In genomic region chr14:78089591-78089990, GRCm38 (mm10) we compare ENCODE assay signal across 26 mouse cellular contexts. TPM values are rescaled to one million over a fixed set of nuclear protein-coding genes. Genes with fewer than 3 reads are reported as not detected.
DNase-seq lines count a peak whose midpoint lies in the region; ATAC-seq and TF ChIP-seq lines count a peak whose summit lies in the region.
"Had no signal": no experiment of that assay in that cellular context is flagged by ENCODE, and none has a peak within 500 bp of the region (broad histone marks: within the 10 kb centered on the region; RNA-seq: fewer than 3 reads in every experiment).

No protein-coding gene starts in this region.

- H3K4me1 ChIP-seq in cerebellum, adult 2 months (ENCODE audit: control insufficient read depth, insufficient read depth, low read length) = no peaks in the 10 kb centered on the region
- H3K4me1 ChIP-seq in hindbrain, postnatal 0 days (ENCODE audit: insufficient read depth, low read length) = no peaks in the 10 kb centered on the region
- H3K4me1 ChIP-seq in hindbrain, embryonic 12.5 days = no peaks in the 10 kb centered on the region
- H3K4me1 ChIP-seq: embryonic facial prominence, embryonic 12.5 days; forebrain, embryonic 12.5 days; heart, embryonic 12.5 days; hindbrain, embryonic 10.5 days; hindbrain, embryonic 15.5 days had no signal

- no peaks in the 10 kb centered on the region for H3K36me3 ChIP-seq in hindbrain, postnatal 0 days (ENCODE audit: insufficient read depth, low read length)
- H3K36me3 ChIP-seq in hindbrain, embryonic 12.5 days = no peaks in the 10 kb centered on the region
- H3K36me3 ChIP-seq: embryonic facial prominence, embryonic 12.5 days; forebrain, embryonic 12.5 days; G1E; heart, embryonic 12.5 days; hindbrain, embryonic 10.5 days; hindbrain, embryonic 15.5 days had no signal

- H3K27ac ChIP-seq in cerebellum, adult 2 months (ENCODE audit: insufficient read depth, low read length) = no peak overlapping the region
- H3K27ac ChIP-seq in hindbrain, postnatal 0 days = no peak overlapping the region
- no peak overlapping the region for H3K27ac ChIP-seq in hindbrain, embryonic 12.5 days
- H3K27ac ChIP-seq: embryonic facial prominence, embryonic 12.5 days; forebrain, embryonic 12.5 days; hindbrain, embryonic 10.5 days; hindbrain, embryonic 15.5 days had no signal

- TF ChIP-seq CTCF in cerebellum, adult 2 months (IDR thresholded peaks at IDR 0.05; ENCODE audit: borderline replicate concordance, insufficient read depth, low read depth, low read length) = no peak
- TF ChIP-seq CTCF in hindbrain, postnatal 0 days (IDR thresholded peaks at IDR 0.05; ENCODE audit: low read depth) = no peak

- no peaks in the 10 kb centered on the region for H3K9me3 ChIP-seq in hindbrain, postnatal 0 days (ENCODE audit: low read length)
- H3K9me3 ChIP-seq in hindbrain, embryonic 12.5 days (replicated peaks) = no peaks in the 10 kb centered on the region
- H3K9me3 ChIP-seq: embryonic facial prominence, embryonic 12.5 days; forebrain, embryonic 12.5 days; heart, embryonic 12.5 days; hindbrain, embryonic 10.5 days; hindbrain, embryonic 15.5 days had no signal

- no peaks in the 10 kb centered on the region for H3K27me3 ChIP-seq in cerebellum, adult 2 months (ENCODE audit: control insufficient read depth, insufficient read depth, low read length)
- H3K27me3 ChIP-seq in hindbrain, postnatal 0 days (ENCODE audit: insufficient read depth, low read length) = no peaks in the 10 kb centered on the region
- H3K27me3 ChIP-seq in hindbrain, embryonic 12.5 days = no peaks in the 10 kb centered on the region
- H3K27me3 ChIP-seq: embryonic facial prominence, embryonic 12.5 days; forebrain, embryonic 12.5 days; heart, embryonic 12.5 days; hindbrain, embryonic 15.5 days had no signal

- no peak overlapping the region for H3K4me2 ChIP-seq in hindbrain, postnatal 0 days (ENCODE audit: low read depth, low read length)
- no peak overlapping the region for H3K4me2 ChIP-seq in hindbrain, embryonic 12.5 days (replicated peaks)
- H3K4me2 ChIP-seq: embryonic facial prominence, embryonic 12.5 days; forebrain, embryonic 12.5 days; heart, embryonic 12.5 days; hindbrain, embryonic 15.5 days had no signal

- ATAC-seq in hindbrain, postnatal 0 days = no peak
- ATAC-seq in hindbrain, embryonic 12.5 days (ENCODE audit: low FRiP score) = no peak
- ATAC-seq: CD4-positive, CD25-positive, alpha-beta regulatory T cell, adult 4 months; forebrain, embryonic 16.5 days; inflammation-experienced regulatory T-cells, adult 6 months; intestine, postnatal 0 days had no signal

- WGBS in cerebellum, adult 2 months = 16% methylated on average over 4 of the region's 4 CpGs
- 56% methylated on average over 4 of the region's 4 CpGs for WGBS in hindbrain, postnatal 0 days
- WGBS in hindbrain, embryonic 12.5 days = 68% methylated on average over 4 of the region's 4 CpGs

- peak; percentile 28 for DNase-seq in adrenal gland, postnatal 10 days
- DNase-seq in adrenal gland, postnatal 25 days = no peak
- DNase-seq in cerebellum, adult 2 months = peak; percentile 14 to 52
- no peak for DNase-seq in cerebellum, adult 9-11 months
- DNase-seq in hindbrain, postnatal 0 days (ENCODE audit: low spot score) = peak; percentile 40
- DNase-seq in cerebellum, postnatal 25 days = peak; percentile 44 to 65
- DNase-seq in urinary bladder, postnatal 14 days (ENCODE audit: low spot score) = no peak
- DNase-seq: B cell, adult 2 months; gastrocnemius, postnatal 14 days; kidney, adult 8-10 months had no signal

- H3K4me3 ChIP-seq in cerebellum, adult 2 months (replicated peaks; ENCODE audit: insufficient read depth, low read depth, low read length) = no peak overlapping the region
- H3K4me3 ChIP-seq in hindbrain, postnatal 0 days (ENCODE audit: low read length) = no peak overlapping the region
- no peak overlapping the region for H3K4me3 ChIP-seq in hindbrain, embryonic 12.5 days
- H3K4me3 ChIP-seq: embryonic facial prominence, embryonic 12.5 days; forebrain, embryonic 12.5 days; heart, embryonic 12.5 days; hindbrain, embryonic 10.5 days; hindbrain, embryonic 15.5 days had no signal

- no peak for TF ChIP-seq POLR2A in cerebellum, adult 2 months (IDR thresholded peaks at IDR 0.05; ENCODE audit: borderline replicate concordance, insufficient read depth, low read length)

- no peak overlapping the region for H3K9ac ChIP-seq in hindbrain, postnatal 0 days (replicated peaks; ENCODE audit: low read length)
- H3K9ac ChIP-seq in hindbrain, embryonic 12.5 days = no peak overlapping the region
- H3K9ac ChIP-seq: embryonic facial prominence, embryonic 12.5 days; forebrain, embryonic 12.5 days; heart, embryonic 12.5 days; hindbrain, embryonic 15.5 days had no signal

RNA-seq across cellular contexts. Expression of gene Fam216b, which starts 0.8 kb away (rescaled TPM):
- not detected for total RNA-seq in adrenal gland, postnatal 10 days (2021)
- not detected in 2 replicates for total RNA-seq in adrenal gland, postnatal 25 days (2021)
- polyA plus RNA-seq in cerebellum, adult 2 months (2012; rRNA removed) = 0.51 and 1.1 TPM in 2 replicates
- 5.4 and 7.3 TPM in 2 replicates for total RNA-seq in hindbrain, postnatal 0 days (2014; rRNA removed)
- 4.5 and 6.7 TPM in 2 replicates for polyA plus RNA-seq in hindbrain, postnatal 0 days (2015; fragmentation: Nextera tagmentation; extraction: Ambion mirVana)
- 0.16 TPM in 1 of 2 replicates, not detected in the other for polyA plus RNA-seq in hindbrain, embryonic 12.5 days (2016; fragmentation: Nextera tagmentation; extraction: Ambion mirVana)
- total RNA-seq: adrenal gland, postnatal 4 days; gastrocnemius, adult 18-20 months; gastrocnemius, postnatal 14 days; granulocyte monocyte progenitor cell, adult 5-6 weeks; heart, adult 8-10 months; heart, postnatal 25 days had no signal
- polyA plus RNA-seq: CD4-positive, CD25-positive, alpha-beta regulatory T cell, adult 4 months; embryonic facial prominence, embryonic 12.5 days; forebrain, embryonic 12.5 days; G1E; heart, embryonic 12.5 days; hindbrain, embryonic 10.5 days; inflammation-experienced regulatory T-cells, adult 6 months had no signal

Comparison
In these comparisons a context has a peak if more than half of its experiments do, and no peak if none do; other contexts are left out.
1. DNase-seq: peak in adrenal gland, postnatal 10 days (single experiment), cerebellum, adult 2 months (2 of 2), hindbrain, postnatal 0 days (single experiment) and cerebellum, postnatal 25 days (2 of 2); none in adrenal gland, postnatal 25 days (single experiment), cerebellum, adult 9-11 months (single experiment) and urinary bladder, postnatal 14 days (single experiment).